Mouse (Mus musculus) regulatory T cell (primary cell): ENCODE results near the gene 1700028P14Rik.
"Not testable (repeated sequence)": the region's sequence is repeated elsewhere in the genome, so short reads cannot be mapped to it uniquely, and the experiment has no call there.

ENCODE experiments used
- in situ Hi-C: fragments of 300-600 bp; cut with MboI, MseI; formaldehyde crosslinking; loops from one replicate; pipeline ENCODE4 v1.15.1; 2025; ENCODE audit warnings: high pct_unique_total_duplicates

1700028P14Rik gene

DNA sequence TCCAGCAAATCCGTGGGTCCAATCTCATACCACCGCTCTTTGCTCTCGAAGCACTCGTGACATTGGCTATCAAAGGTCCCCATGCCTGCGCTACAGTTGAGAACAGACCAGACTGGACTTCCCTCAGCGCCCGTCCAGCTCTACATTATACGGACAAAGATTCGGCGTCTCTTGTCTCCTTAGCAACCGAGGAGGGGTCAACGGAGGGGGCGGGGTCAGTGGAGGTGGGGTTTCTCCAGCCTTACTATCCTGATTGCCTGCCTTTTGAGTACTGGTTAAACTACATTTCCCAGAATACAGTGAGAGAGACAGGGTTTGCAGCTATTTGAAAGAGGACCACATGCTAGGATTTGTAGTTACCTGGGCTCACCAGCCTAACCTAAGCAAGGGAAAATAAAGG lies at the start of gene 1700028P14Rik:
Gene 1700028P14Rik (minus strand): TSS at position 169 of the 400 bp plus-strand sequence.
- in situ Hi-C loops = no loop called here

DNA sequence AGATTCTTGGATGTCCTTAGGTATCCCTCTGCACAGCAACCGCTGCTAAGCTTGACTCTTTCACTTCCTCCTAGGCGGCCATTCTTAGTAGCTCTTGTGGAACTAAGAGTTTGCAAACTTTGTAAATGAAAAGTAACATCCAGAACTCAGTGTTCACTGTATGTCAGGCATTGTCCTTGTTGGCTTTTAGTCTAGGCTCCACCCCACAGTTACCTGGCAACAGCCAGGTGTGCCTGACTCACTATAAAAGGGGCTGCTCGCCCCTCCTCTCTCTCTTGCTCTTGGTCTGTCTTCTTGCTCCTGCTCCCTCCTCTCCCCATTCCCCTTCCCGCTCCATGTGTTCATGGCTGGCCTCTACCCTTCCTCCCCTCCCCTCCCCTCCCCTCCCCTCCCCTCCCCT lies 46.5 kb upstream of the 1700028P14Rik start:
- in situ Hi-C loops = no loop called here

DNA sequence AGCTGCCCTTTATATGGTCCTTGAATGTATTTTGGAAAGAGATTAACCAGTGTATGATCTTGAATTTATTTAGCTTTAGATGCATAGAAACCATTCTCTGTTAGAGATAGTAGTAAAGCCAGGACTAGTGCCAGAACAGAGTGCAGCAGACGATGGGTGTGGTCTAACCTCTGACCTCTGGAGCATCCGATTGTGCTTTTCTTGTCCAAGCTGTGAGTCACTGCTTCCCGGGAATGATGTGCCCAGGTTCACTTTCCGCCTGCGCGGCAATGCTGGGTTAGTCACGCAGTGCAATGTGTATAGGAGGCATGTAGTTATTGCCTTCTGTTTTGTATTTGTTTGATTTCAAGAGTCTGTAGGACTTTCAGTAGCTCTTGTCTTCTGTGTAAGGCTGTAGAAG lies 45.8 kb upstream of the 1700028P14Rik start:
- in situ Hi-C loops = no loop called here

DNA sequence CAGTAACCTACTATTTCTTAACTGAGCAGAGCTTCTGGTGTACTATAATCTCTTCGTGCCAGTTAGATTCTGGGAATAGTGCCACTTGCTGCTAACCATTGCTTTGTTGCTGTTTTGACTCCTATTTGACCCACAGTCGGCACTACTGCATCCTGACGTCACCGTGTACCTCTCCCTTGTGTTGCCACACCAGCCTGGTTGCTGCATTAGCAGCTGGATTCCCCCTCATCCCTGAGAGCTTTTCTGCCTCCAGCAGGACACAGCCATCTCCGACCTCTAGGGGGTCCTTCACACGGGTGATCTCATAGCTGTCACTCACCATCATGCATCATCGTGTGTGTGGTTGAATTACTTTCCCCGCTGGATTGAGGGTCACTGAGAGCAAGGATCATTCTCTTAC lies 45.2 kb upstream of the 1700028P14Rik start:
- in situ Hi-C loops = no loop called here

DNA sequence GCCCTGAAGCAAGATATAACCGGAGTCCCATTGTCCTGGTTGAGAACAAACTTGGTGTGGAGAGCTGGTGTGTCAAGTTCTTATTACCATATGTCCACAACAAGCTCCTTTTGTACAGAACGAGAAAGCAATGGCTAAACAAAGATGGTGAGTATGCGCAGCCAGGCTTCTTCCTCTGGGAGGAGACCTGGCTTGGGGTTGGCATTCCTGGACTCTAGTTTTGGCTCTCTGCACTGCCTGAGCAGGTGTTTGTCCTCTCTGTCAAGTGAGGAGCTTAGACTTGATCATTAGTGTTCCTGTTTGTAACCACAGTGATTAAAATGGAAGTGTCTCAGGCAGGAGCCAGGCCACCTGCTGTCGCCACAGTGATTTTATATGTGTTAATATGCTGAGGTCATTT lies 41.7 kb upstream of the 1700028P14Rik start:
- in situ Hi-C loops = loop anchor here (5.0 kb wide), 1 partner anchor 63 kb away; the partner anchor contains the start of gene Apba1

DNA sequence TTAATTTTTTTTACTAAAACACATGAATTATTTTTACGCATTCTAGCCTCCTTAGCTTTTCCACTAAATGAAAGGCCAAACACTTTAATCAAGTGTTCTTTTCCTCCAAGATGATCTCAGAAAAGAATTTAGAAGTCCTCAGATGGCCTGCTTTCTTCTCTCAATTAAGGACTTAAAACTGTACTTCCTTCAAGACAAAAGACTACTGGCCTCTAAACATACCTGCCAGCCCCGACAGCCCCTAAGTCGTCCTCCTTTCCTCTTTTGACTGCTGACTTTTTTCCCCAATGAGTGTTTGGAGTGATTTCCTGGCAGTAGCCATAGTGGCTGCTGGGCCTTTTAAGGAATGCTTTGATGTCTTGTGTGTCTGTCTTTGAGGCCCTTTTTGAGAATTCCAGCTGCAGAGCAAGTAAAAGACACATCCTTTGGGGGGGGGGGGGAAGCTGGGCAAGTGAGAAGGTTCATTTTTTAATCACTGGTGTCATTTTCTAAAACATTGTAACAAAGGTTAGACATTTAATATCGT lies 35.9 kb upstream of the 1700028P14Rik start:
- in situ Hi-C loops = no loop called here

DNA sequence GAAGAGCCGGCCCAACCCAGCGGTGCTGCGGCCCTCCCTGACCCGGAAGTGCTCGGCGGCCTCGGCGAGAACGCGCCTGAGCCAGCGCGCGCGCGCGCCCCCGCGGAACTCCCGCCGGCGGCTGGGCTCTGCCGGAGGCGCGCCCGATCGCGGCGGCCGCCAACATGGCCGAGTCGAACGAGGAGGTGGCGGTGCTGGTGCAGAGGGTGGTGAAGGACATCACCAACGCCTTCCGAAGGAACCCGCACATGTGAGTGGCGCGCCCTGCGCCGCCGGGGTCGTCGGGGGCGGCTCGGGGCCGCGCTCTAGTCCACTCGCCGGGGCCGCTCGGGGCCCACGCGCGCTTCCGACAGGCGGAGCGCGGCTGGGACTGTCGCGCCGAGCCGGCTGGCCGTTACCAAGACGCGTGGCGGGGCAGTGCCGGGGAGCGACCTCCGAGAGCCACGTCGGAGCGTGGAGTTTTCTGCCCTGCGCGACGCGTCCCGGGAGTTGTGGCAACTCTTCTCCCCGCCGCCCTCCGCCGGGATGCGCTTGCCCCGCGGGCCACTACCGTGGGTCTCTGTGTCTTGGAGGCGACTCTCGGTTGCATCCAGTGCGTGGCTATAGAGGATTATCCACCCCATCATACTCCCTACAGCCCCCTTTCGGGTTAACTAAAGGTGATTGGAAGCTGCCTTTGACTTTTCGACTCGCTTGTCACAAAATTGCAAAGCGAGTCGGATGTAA lies 34.8 kb upstream of the 1700028P14Rik start, which contains the start of gene Ptar1:
Gene Ptar1 (plus strand): TSS at position 134 of the 726 bp plus-strand sequence.
- in situ Hi-C loops = no loop called here

DNA sequence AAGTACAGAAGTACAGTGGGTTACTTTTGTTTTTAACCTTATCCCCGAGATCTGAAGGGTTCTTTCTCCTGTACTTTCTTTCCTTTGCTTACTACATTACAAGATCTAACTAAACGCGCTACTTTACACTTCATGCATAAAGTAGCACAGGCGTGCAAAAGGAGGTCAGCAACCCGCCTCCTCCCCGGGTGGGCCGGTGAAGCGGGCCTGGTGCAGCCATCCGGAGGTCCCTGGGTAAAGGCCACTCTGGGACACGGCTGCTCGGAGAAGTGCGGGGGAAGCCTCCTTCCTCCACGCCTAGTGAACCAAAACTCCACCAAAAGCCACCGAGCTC lies 34.3 kb upstream of the 1700028P14Rik start:
- in situ Hi-C loops = no loop called here

DNA sequence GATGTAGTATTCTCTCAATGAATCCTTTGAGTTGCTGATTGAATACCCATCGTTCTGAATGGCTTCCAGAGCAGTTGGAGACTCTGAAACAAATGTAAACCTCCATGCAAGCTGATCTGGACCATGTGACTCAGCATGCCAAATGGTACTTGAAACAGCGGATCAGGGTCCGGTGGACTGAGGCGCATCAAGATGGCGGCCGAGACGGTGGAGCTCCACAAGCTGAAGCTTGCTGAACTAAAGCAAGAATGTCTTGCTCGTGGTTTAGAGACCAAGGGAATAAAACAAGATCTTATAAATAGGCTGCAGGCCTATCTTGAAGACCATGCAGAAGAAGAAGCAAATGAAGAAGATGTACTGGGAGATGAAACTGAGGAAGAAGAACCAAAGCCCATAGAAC lies 23.0 kb upstream of the 1700028P14Rik start:
- in situ Hi-C loops = not testable (repeated sequence)

DNA sequence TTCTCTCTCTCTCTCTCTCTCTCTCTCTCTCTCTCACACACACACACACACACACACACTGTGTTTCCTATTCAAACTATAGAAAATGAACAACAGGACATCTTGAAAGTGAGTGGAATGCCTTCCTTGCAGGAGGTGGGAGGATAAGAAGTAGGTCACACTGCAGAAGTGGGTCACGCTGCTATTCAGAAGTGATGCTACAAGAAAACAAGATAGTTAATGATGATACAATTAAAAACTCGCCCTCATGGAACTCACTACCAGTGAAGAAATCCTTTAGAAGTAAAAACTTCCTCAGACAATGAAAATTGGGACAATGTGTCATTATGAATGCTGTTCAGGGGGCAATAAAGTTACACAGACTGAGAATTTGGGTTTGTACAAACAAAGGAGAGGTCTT lies 20.4 kb upstream of the 1700028P14Rik start:
- in situ Hi-C loops = no loop called here

DNA sequence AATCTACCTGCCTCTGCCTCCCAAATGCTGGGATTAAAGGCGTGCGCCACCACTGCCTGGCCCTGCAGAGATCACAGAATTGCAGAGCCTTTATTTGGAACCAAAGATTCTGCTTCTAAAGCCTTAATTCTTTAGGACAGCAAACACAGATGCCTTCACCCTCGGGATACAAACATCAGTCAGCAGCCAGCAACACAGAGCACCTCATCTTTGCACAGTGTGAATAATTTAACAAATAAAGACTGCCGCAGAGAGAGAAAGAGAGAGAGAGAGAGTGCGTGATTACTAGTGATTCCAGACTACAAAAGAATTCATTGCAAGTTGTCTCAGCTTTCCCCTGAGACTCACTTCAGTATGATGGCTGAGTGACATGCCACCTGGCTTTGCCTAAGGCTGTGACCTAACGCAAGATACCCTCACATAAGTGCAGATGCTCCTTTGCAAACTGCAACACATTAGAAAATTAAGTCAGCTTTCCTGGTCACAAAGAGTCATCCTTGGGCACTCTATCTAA lies 15.6 kb upstream of the 1700028P14Rik start:
- in situ Hi-C loops = no loop called here

DNA sequence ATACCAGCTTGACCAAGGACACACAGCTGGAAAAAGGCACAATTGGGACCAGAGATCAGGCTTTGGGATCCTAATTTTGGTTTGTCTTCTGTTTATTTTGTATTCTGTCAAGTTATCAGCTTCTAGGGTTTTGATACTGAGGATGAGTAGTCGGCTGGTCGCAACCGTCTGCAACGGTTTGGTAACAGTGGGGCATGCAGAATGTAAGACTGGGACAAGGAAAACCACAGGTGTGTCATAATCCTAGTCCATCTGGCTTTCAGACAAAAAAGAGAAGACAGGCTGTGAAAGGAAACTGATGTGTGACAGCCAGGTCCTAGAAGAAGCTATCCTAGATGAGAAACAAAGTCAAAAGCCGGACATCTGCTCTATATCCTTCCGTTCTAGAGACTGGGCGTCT lies 11.5 kb upstream of the 1700028P14Rik start:
- in situ Hi-C loops = no loop called here

DNA sequence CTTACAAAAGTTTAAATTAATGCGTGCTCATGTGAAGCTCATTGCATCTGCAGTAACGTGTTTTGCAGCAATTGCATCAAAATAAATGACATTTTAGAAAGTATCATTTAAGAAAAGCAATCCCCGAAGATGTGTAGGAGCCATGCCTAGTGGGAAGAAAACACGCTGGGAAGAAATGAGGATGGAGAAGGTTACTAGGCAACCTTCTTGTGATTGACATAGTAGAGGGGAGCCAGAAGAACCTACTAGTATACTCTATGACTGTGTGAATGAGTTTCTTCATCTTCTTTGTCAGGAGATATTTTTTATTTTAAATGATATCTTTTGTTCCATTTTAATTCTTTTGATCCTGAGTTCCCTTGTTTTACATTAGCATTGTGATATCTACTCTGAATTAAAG lies 5.7 kb upstream of the 1700028P14Rik start:
- in situ Hi-C loops = no loop called here

DNA sequence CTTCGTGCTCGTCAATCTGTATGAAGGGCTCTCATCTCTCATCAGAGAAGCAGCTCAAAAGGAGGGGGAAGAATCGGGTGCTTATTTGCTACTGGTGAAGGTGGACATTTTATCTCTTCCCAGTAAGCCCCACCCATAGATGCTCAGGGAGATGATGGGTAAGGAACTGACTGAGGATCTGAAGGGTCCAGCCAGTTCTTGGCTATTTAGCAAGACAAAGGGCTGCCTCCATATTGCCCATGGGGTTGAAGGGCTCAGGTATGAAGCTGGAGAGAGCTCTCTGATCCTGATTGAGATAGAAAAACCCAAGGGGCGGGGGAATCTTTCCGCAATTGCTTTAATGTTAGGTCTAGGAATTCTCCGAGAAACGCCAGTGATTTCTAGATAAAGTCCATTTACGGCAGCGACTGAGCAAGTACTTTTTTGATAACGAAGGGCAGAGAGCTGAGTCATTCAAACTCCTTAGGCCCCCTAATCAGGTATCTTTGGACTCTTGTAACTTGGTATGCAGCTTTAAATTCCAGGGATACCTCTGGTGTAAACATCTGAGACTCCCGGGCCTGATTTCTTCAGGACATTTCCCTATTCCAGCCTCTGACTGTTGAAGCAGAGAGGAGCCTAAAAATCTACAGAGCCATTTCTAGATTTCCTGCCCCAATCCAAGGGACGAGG lies 4.8 kb upstream of the 1700028P14Rik start:
- in situ Hi-C loops = no loop called here

DNA sequence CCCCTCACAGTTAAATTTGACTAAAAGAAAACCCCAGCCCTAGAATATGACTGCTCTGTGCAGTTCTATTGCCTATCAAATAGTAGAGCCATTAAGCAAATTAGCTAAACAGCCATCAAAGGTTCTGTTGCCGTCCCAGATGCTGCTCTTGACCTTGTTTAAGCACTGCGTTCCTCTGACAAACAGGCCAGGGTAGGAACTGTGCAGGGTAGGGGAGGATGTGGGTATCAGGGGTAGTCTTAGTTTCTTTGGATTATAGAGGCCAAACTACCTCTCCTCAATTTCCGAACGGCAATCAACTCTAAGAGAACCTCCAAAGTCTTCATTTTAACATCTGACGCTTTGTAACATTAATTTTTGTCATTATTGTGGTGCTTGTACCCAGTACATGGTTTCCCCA lies 542 bp upstream of the 1700028P14Rik start:
- in situ Hi-C loops = no loop called here

DNA sequence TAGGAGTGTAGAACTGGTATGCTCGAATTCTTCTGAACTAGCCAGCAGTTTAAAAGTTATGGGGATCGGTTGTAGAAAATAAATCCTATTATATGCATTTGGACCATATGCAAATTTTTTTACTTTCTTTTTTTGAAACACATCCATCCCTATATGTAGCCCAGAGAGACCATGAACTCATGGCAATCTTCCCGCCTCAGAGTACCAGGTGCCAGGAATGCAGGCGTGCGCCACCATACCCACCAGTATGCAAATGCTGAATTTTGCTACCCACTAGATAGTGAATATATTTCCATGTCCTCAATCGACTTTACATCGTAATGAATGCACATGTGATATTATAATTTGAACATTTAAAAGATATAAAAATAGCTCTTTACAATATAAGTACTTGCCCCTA lies 5.3 kb downstream of the 1700028P14Rik start:
- in situ Hi-C loops = no loop called here

DNA sequence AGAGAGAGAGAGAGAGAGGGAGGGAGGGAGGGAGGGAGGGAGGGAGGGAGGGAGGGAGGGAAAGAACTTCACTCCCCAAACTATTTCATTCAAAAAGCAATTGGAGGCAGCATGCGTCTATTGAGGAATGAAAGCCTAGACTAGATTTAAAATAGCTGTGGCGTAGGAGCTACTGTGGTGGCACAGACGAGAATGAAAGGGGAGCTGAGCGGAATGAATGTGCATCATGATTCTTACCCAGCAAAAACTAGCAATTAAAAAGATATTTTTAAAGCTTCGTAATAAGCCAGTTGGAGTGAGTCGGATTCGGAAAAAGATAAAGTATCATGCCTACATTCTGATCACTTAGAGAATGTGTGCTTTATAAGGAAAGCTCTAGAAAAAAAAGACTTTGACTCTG lies 7.3 kb downstream of the 1700028P14Rik start:
- in situ Hi-C loops = no loop called here

DNA sequence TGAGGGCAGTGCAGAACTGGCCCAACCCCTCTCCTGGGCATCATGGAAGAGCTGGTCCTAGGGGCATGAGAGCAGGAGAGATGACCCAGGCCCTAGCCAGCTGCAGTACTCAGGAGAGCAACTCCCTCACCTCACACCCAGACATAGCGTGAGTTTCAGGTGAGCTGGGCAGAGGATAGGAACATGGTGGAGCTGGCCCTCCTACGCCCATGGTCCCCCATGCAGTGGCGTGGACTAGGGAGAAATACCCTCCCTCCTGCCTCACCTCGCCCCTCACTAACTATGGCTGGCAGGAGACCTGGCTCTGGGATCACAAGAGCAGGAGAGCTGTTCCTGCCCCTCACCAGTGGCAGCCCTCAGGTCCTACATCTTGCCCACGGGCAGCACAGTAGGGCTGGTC lies 8.8 kb downstream of the 1700028P14Rik start:
- in situ Hi-C loops = no loop called here

DNA sequence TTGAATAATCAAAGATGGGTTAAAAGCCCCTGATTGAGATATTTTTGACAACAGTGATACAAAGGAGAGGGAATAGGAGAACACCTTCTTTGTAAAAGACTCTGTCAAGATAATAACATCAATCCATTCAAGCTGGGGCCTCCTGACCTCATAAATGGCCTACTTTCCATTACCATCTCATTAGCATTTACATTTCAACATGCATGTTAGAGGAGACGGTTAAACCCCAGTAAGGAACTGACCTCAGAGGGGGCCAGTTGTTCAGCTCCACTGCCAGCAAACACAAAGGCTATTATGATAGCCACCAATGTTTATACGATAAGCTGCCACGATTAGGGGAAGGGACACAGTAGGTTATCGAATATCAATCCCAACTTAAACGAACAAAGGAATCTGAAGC lies 15.8 kb downstream of the 1700028P14Rik start:
- in situ Hi-C loops = no loop called here

DNA sequence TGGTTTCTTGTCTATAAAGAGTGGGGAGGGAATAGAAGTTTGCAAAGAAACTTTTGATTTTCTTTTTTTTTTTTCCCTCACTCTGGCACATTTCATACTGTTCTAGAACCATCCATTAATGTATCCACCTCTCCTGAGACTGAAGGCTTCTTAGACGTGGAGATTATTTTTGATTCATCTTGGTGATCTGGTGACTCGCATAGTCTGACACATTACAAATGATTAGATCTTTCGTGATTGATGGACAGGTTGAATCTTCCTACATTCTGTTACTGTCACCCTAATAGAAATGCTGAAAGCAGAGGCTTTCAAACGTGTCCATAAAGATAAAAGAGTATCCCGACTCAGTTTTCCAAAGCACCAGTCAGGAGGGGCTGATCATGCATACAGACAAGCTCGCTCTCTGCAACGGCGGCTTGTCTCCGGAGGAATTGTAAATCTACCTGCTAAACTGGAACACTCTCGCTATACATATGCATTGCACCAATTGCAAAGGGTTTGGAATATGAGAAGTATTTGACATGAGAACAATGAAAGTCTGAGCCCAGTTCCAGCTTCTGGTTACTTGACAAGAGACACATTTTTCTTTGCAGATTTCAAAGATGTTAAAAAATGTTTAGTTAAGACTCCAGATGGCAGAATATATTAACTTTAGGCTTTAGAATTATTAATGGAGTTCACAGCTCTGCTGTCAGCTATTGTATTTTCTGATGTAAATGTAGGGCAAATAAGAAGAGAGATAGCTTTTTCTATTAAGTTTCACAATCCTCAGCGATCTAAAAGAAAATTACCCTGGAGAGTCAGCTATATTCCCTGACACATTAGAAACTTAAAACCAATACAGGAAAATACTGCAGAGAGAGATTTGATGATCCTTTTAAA lies 20.8 kb downstream of the 1700028P14Rik start:
- in situ Hi-C loops = no loop called here

DNA sequence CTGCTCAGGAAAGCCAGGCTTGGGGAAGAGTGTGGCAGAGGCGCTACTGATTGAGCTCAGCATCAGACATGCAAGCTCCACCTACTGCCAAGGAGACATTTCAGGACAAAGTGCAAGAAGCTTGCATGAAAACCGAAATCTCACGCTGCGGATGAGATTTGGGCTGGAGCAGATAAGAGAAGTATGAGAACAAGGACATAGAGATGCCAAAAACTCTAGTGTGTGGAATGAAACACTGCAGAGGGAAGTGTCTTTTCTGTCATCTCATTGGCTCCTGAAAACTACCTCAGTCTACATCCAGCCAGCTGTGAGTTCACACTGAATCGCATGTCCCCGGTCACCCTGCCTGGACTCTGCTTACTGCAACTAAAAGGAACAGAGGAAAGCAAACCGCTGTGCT lies 38.3 kb downstream of the 1700028P14Rik start:
- in situ Hi-C loops = no loop called here

DNA sequence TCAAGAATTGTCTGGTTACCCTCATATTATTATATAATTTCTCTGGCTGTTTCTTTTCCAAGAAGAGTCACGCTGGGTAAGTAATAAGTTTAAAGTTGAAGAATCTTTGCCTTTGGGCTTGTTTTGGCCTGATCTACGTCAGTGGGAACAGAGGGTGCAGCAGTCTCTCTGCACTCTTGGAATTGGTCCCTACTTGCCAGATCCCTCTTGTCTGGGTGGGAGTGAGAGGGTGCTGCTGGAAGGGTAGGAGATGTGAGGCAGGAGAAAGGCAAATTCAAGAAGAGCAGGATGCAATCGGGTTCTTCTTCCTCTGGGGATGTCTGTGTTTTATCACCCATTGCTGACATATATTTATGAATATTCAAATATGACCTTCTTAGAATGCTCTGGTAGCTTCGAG lies 42.9 kb downstream of the 1700028P14Rik start:
- in situ Hi-C loops = no loop called here
